Mouse (Mus musculus): ENCODE measurements at regions not wholly inside any gene's neighbourhood (a gene's known extent, or its start where the extent isn't known, plus 50 kb on each side); places are given as distances from the start of the nearest gene placed in this dataset.

DNA sequence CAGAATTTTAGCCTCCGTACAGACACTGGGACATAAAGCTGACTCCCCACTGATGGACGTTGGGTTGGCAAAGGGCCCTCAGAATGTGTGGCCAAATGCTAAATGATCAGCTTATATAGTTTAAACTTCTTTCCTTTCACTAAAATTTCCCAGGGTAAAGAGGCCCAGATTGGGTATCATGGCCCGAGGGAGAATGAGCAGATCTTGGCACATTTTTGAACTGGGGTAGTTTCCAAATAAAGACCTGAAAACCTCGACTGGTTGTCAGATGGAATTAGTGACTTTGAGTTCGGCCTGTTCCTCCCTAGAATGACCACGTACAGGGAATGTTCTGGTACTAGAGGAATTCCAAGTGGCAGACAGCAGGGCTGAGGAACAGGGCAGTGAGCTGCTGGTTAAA lies 127.9 kb upstream of the Adra1d start:
- Histone ChIP-seq H3K27ac (replicated peaks in 1 of 2; ENCODE audit: control insufficient read depth in 1 of 2, insufficient read depth in 1 of 2, low read depth in 2 of 2, low read length in 2 of 2) (no peak overlapping the region), H3K4me2 (ENCODE audit: low read length) (no peak overlapping the region), H3K4me3 (ENCODE audit: control insufficient read depth in 1 of 2, insufficient read depth in 1 of 2, low read depth in 1 of 2, low read length in 2 of 2) (no peak overlapping the region), H3K4me1 (ENCODE audit: control insufficient read depth in 2 of 2, insufficient read depth in 2 of 2, low read length in 2 of 2) (peaks cover 7 to 9% of the 10 kb centered on the region in 2 experiments), H3K9me3 (ENCODE audit: control insufficient read depth, low read length) (no peaks in the 10 kb centered on the region), H3K27me3 (ENCODE audit: control insufficient read depth, insufficient read depth, low read length) (no peaks in the 10 kb centered on the region), H3K36me3 (ENCODE audit: control insufficient read depth, insufficient read depth, low read length) (no peaks in the 10 kb centered on the region), H3K9ac (ENCODE audit: low read length) (no peak overlapping the region)
- WGBS: 69% methylated on average over 6 of the region's 6 CpGs
- no peak for ATAC-seq (ENCODE audit: insufficient number of reproducible peaks, insufficient read depth, low FRiP score, low read depth)

DNA sequence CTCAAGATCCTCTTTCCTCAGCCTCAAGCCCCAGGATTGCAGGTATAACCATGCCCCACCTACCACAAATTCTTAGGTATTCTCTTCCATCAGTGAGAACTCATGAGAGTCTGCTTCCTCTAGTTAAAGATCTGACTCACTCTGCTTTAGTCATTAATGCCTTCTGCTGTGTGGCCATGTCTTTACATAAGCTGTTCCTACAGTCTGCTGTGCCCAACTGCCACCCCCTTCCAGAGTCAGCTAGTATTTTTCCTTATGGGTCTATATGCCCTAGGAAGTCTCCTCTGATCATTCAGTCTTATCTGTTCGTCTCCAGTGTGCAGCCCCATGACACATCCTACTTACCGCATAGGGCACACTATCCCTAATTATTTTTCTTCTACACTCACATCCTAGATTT lies 126.2 kb upstream of the Adra1d start:
- whole genome bisulfite sequencing: 86% methylated on average over 2 of the region's 2 CpGs
- Histone ChIP-seq H3K27ac (replicated peaks in 1 of 2; ENCODE audit: control insufficient read depth in 1 of 2, insufficient read depth in 1 of 2, low read depth in 2 of 2, low read length in 2 of 2) (no peak overlapping the region), H3K4me3 (ENCODE audit: control insufficient read depth in 1 of 2, insufficient read depth in 1 of 2, low read depth in 1 of 2, low read length in 2 of 2) (no peak overlapping the region), H3K9ac (ENCODE audit: low read length) (no peak overlapping the region), H3K27me3 (ENCODE audit: control insufficient read depth, insufficient read depth, low read length) (no peaks in the 10 kb centered on the region), H3K36me3 (ENCODE audit: control insufficient read depth, insufficient read depth, low read length) (no peaks in the 10 kb centered on the region), H3K4me1 (ENCODE audit: control insufficient read depth in 2 of 2, insufficient read depth in 2 of 2, low read length in 2 of 2) (peaks cover 8 to 20% of the 10 kb centered on the region in 2 experiments), H3K9me3 (ENCODE audit: control insufficient read depth, low read length) (no peaks in the 10 kb centered on the region), H3K4me2 (ENCODE audit: low read length) (no peak overlapping the region)
- no peak for ATAC-seq (ENCODE audit: insufficient number of reproducible peaks, insufficient read depth, low FRiP score, low read depth)

DNA sequence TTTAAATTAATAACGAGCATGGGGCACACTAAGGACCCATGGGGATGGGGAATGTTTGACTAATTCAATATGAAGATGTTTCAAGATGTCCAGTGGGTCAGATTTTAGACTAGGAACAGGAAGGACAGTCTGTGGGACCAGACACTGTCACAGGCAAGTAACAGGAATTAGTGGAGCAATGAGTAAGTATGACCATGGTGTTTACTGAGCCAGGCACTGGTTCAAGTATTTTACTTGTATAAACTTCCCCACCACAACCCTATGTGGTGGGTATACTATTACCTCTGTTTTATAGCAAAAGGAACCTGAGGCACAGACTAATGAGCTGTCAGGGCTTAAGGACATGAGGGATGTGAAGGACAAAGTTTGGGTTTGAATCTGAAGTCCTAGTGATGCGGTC lies 125.4 kb upstream of the Adra1d start:
- Histone ChIP-seq H3K36me3 (ENCODE audit: control insufficient read depth, insufficient read depth, low read length) (no peaks in the 10 kb centered on the region), H3K4me1 (ENCODE audit: control insufficient read depth in 2 of 2, insufficient read depth in 2 of 2, low read length in 2 of 2) (peaks cover 8 to 23% of the 10 kb centered on the region in 2 experiments), H3K27ac (replicated peaks in 1 of 2; ENCODE audit: control insufficient read depth in 1 of 2, insufficient read depth in 1 of 2, low read depth in 2 of 2, low read length in 2 of 2) (peak overlapping the region; percentile 92 to 95), H3K27me3 (ENCODE audit: control insufficient read depth, insufficient read depth, low read length) (no peaks in the 10 kb centered on the region), H3K9ac (ENCODE audit: low read length) (no peak overlapping the region), H3K9me3 (ENCODE audit: control insufficient read depth, low read length) (no peaks in the 10 kb centered on the region), H3K4me2 (ENCODE audit: low read length) (no peak overlapping the region), H3K4me3 (ENCODE audit: control insufficient read depth in 1 of 2, insufficient read depth in 1 of 2, low read depth in 1 of 2, low read length in 2 of 2) (no peak overlapping the region)
- ATAC-seq (ENCODE audit: insufficient number of reproducible peaks, insufficient read depth, low FRiP score, low read depth): no peak
- 61% methylated on average over 2 of the region's 2 CpGs for WGBS

DNA sequence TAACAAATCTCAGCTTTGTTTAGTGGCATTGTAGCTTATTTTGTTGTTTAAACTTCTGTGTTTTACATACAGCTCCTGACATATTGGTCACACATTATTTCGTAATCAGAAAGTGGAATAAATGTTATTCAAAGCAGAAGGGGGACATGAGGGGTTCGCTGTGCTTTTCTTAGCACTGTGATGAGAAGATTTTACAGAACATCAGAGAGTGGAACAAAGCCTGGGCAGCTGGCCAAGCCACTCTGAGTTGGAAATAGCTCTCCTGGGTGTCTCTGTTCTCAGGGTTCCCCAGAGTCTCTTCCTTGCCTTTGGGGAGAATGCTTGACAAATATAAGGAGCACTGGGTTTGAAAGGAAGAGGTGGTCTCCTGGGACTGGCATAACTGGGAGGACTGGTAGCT lies 124.7 kb upstream of the Adra1d start:
- Histone ChIP-seq H3K9me3 (ENCODE audit: control insufficient read depth, low read length) (no peaks in the 10 kb centered on the region), H3K4me3 (ENCODE audit: control insufficient read depth in 1 of 2, insufficient read depth in 1 of 2, low read depth in 1 of 2, low read length in 2 of 2) (no peak overlapping the region), H3K9ac (ENCODE audit: low read length) (peak overlapping the region; percentile 38), H3K4me2 (ENCODE audit: low read length) (peak overlapping the region; percentile 25), H3K27me3 (ENCODE audit: control insufficient read depth, insufficient read depth, low read length) (no peaks in the 10 kb centered on the region), H3K27ac (replicated peaks in 1 of 2; ENCODE audit: control insufficient read depth in 1 of 2, insufficient read depth in 1 of 2, low read depth in 2 of 2, low read length in 2 of 2) (peak overlapping the region; percentile 92 to 95), H3K4me1 (ENCODE audit: control insufficient read depth in 2 of 2, insufficient read depth in 2 of 2, low read length in 2 of 2) (peaks cover 8 to 23% of the 10 kb centered on the region in 2 experiments), H3K36me3 (ENCODE audit: control insufficient read depth, insufficient read depth, low read length) (no peaks in the 10 kb centered on the region)
- WGBS: 27% methylated on average over 2 of the region's 2 CpGs
- no peak for ATAC-seq (ENCODE audit: insufficient number of reproducible peaks, insufficient read depth, low FRiP score, low read depth)

DNA sequence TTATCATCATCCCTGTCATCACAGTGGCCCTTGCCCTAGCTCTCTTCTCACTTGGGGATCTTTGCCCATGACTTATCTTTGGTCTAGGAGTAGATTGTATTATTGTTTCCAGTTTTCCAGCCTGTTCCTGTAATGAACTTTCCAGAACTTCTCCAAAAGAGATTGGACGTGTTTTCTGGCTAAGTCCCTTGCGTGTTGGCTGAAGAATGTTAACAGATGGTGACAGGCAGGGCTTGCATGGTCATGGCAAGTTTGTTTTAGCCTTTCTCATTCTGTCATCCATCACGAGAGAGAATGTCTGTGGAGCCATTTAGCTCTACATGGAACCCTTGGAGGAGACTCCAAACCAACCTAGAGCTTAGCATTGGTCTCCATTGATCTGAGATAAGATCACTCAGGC lies 123.2 kb upstream of the Adra1d start:
- H3K27ac ChIP-seq (replicated peaks in 1 of 2; ENCODE audit: control insufficient read depth in 1 of 2, insufficient read depth in 1 of 2, low read depth in 2 of 2, low read length in 2 of 2): no peak overlapping the region; a peak in 1 of 4 replicates
- 76% methylated on average over 3 of the region's 3 CpGs for WGBS

DNA sequence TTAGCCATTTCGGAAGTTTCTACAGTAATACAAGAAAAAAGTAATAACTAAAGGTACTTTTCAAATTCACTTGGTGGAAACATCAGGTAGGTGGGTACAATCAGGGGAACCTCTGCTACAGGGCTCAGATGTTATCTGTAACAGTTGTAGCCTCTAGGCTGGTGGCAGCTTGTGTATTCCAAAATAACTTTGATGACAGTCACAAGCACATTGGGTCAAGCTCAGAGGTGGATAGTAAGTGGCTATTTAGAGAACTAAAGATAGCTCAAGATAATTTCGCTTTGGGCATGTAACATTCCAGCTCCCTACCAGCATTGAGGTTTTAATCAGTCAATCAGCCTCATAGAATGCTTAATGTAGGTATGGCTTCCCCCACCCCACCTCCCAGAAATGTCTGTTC lies 121.7 kb upstream of the Adra1d start:
- Histone ChIP-seq H3K27me3 (ENCODE audit: control insufficient read depth, insufficient read depth, low read length) (no peaks in the 10 kb centered on the region), H3K4me3 (ENCODE audit: control insufficient read depth in 1 of 2, insufficient read depth in 1 of 2, low read depth in 1 of 2, low read length in 2 of 2) (no peak overlapping the region), H3K9ac (ENCODE audit: low read length) (no peak overlapping the region), H3K27ac (replicated peaks in 1 of 2; ENCODE audit: control insufficient read depth in 1 of 2, insufficient read depth in 1 of 2, low read depth in 2 of 2, low read length in 2 of 2) (peak overlapping the region; percentile 72 to 78; a peak in 3 of 4 replicates), H3K4me2 (ENCODE audit: low read length) (no peak overlapping the region), H3K36me3 (ENCODE audit: control insufficient read depth, insufficient read depth, low read length) (no peaks in the 10 kb centered on the region), H3K4me1 (ENCODE audit: control insufficient read depth in 2 of 2, insufficient read depth in 2 of 2, low read length in 2 of 2) (peaks cover 8 to 23% of the 10 kb centered on the region in 2 experiments), H3K9me3 (ENCODE audit: control insufficient read depth, low read length) (no peaks in the 10 kb centered on the region)
- WGBS: 51% methylated on average over 2 of the region's 2 CpGs
- ATAC-seq (ENCODE audit: insufficient number of reproducible peaks, insufficient read depth, low FRiP score, low read depth): peak; percentile 64; the same call in 1 of the 2 replicates

More for the DNA sequence above, 123.2 kb upstream of the Adra1d start:
- H3K9ac ChIP-seq (ENCODE audit: low read length): no peak overlapping the region
- peaks cover 8 to 23% of the 10 kb centered on the region in 2 experiments for H3K4me1 ChIP-seq (ENCODE audit: control insufficient read depth in 2 of 2, insufficient read depth in 2 of 2, low read length in 2 of 2)
- H3K4me3 ChIP-seq (ENCODE audit: control insufficient read depth in 1 of 2, insufficient read depth in 1 of 2, low read depth in 1 of 2, low read length in 2 of 2): no peak overlapping the region
- no peak overlapping the region for H3K4me2 ChIP-seq (ENCODE audit: low read length)
- H3K27me3 ChIP-seq (ENCODE audit: control insufficient read depth, insufficient read depth, low read length): no peaks in the 10 kb centered on the region
- no peak for ATAC-seq (ENCODE audit: insufficient number of reproducible peaks, insufficient read depth, low FRiP score, low read depth)
- H3K9me3 ChIP-seq (ENCODE audit: control insufficient read depth, low read length): no peaks in the 10 kb centered on the region
- H3K36me3 ChIP-seq (ENCODE audit: control insufficient read depth, insufficient read depth, low read length): no peaks in the 10 kb centered on the region

DNA sequence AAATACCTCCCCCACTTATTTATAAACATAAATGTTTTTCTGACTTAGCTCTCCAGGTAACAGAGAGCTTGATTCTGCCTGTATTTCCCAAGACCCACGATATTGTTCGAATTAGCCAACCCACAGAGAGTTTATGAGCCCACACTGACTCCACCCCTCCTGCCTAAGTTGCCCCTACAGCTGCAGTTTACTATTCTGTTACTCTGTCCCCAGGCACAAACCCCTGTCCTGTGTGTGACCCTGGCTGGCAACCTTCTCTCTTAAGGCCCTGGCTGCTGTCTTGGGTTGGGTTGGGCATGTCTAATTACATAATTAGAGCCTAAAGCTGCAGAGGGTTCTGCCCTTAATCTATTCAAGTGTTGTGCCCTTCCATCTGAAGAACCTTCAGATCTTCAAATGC lies 116.4 kb upstream of the Adra1d start:
- WGBS: 89% methylated on average over 2 of the region's 2 CpGs
- Histone ChIP-seq H3K27ac (replicated peaks in 1 of 2; ENCODE audit: control insufficient read depth in 1 of 2, insufficient read depth in 1 of 2, low read depth in 2 of 2, low read length in 2 of 2) (no peak overlapping the region), H3K9ac (ENCODE audit: low read length) (no peak overlapping the region), H3K4me1 (ENCODE audit: control insufficient read depth in 2 of 2, insufficient read depth in 2 of 2, low read length in 2 of 2) (peaks cover 0 to 4% of the 10 kb centered on the region in 2 experiments; a peak in 2 of 4 replicates), H3K4me2 (ENCODE audit: low read length) (no peak overlapping the region), H3K4me3 (ENCODE audit: control insufficient read depth in 1 of 2, insufficient read depth in 1 of 2, low read depth in 1 of 2, low read length in 2 of 2) (no peak overlapping the region), H3K36me3 (ENCODE audit: control insufficient read depth, insufficient read depth, low read length) (no peaks in the 10 kb centered on the region), H3K9me3 (ENCODE audit: control insufficient read depth, low read length) (no peaks in the 10 kb centered on the region), H3K27me3 (ENCODE audit: control insufficient read depth, insufficient read depth, low read length) (no peaks in the 10 kb centered on the region)
- ATAC-seq (ENCODE audit: insufficient number of reproducible peaks, insufficient read depth, low FRiP score, low read depth): no peak

DNA sequence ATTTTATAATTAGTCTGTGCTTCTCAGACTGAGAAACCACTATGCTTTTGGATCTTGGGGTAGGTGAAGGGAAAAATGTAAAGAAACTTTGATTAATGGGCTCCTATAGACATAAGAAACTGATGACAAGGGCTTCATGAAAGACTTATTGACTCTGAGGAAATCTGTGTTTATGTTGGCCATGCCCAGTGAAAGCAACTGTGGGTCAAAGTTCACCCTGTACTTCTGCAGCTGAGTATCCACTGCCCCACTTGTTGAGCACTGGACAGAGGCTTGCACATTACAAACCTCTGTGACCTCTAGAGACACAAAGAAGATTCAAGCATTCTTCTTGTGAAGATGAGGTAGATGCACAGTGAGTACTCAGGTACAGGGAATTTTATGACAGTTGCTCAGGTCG lies 114.7 kb upstream of the Adra1d start:
- H3K27ac ChIP-seq (replicated peaks in 1 of 2; ENCODE audit: control insufficient read depth in 1 of 2, insufficient read depth in 1 of 2, low read depth in 2 of 2, low read length in 2 of 2): no peak overlapping the region
- H3K27me3 ChIP-seq (ENCODE audit: control insufficient read depth, insufficient read depth, low read length): no peaks in the 10 kb centered on the region
- H3K36me3 ChIP-seq (ENCODE audit: control insufficient read depth, insufficient read depth, low read length): no peaks in the 10 kb centered on the region
- WGBS: 86% methylated on average over 1 of the region's 1 CpGs
- no peak overlapping the region for H3K4me2 ChIP-seq (ENCODE audit: low read length)
- H3K9ac ChIP-seq (ENCODE audit: low read length): no peak overlapping the region
- H3K4me1 ChIP-seq (ENCODE audit: control insufficient read depth in 2 of 2, insufficient read depth in 2 of 2, low read length in 2 of 2): no peaks in the 10 kb centered on the region
- no peak overlapping the region for H3K4me3 ChIP-seq (ENCODE audit: control insufficient read depth in 1 of 2, insufficient read depth in 1 of 2, low read depth in 1 of 2, low read length in 2 of 2)
- no peaks in the 10 kb centered on the region for H3K9me3 ChIP-seq (ENCODE audit: control insufficient read depth, low read length)
- ATAC-seq (ENCODE audit: insufficient number of reproducible peaks, insufficient read depth, low FRiP score, low read depth): no peak
